Mouse (Mus musculus) heart, postnatal 0 days (tissue): ENCODE measurements around the gene Asphd1.

ENCODE experiments used
- CTCF ChIP-seq: IDR thresholded peaks from 2 replicates; pipeline ENCODE4 v1.5.1; 2016; ENCODE audit warnings: antibody characterized with exemption, control low read depth, low read depth
- EP300 ChIP-seq: IDR thresholded peaks from 2 replicates; pipeline ENCODE4 v1.6.1; 2016; ENCODE audit warnings: antibody characterized with exemption, low read depth

DNA sequence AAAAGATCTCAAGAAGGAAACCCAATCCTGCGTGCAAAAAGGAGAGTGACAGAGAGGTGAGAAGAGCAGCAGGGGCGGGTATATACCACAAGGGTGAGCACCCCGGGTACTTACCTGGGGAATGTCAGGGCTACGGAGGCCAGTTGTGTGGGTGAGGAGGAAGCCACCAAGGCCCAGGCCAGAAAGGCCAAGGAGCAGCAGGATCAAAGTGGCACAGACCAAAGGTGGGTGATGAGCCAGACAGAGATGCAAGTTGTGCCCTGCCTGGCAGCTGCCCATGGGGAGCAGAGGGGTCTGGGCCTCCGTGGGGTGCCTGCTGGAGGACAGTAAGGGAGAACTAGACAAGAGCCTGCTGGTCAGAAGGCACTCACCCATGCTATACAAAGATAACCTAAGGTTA, 52.5 kb downstream of the Asphd1 start:
- TF ChIP-seq CTCF: no peak
- no peak for TF ChIP-seq EP300
